Mouse (Mus musculus) cerebellum, postnatal 10 days (tissue): ENCODE results near the gene Eif2d.

ENCODE experiments used
- DNase-seq, 2 experiments: peaks; one replicate each; pipeline ENCODE4 v3.0.0; 2021; ENCODE audit warnings: mixed read lengths in 2 of 2

Eif2d gene

DNA sequence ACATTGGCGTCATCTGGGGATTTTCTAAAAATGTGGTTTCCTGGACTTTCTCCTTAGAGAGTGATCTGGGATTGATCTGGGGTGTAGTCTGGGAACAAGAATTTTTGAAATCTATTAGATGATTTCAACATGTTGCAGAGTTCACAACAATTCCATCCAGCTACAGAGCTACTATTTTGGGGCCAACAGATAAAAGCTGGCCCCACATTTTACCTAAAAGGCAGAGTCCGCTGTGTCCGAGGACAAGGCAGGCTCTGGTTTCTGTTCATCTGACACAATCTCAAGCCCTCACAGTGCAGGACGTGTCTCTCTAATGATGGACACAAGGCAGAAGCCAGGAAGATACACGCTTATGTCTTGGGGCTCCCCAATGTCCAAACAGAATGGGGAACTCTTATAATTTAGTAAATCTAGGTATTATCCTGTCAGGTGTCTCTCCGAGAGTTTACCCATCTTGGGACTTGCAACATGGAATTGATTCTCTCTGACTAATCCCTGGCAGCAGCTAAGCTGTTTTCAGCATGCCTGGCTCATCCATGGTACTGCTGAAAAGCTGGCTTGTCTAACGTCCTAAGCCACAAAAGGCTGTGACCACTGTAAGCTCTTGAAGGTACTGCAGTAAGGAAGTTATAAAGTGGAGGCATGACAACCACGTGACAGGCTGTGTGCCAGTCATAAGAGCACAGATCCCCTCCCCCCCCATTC, 32.1 kb downstream of the Eif2d start:
- no peak for DNase-seq

DNA sequence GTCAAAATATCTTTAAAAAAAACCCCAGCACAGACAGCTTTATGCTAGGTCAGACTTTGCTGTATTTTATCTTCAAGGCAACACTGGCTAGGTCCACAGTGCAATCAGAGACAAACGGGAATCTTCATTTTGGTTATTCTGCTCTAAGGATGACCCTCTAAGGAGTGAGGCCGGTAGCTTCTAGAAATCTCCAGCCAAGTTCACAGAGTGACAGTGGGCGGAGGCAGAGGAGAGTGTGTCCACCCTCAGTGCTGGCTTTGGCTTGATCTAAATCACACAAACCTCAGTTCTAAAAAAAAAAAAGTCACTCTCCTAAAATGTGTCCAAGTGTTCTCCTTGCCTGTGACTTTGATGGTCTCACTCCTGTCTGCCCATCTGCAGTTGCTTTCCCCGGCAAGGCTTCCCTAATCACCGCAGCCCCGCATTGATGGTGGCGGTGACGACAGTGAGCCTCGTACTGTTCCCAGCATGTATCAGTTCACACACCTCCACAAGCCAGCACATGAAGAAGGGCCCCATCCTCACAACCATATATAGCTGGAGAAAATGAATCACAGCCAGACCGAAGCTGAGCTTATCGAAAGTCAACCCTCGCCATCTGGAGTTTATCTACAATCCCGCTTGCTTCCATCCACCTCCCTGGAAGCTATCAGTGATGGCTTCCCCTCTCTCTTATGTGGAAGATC, 33.0 kb downstream of the Eif2d start:
- DNase-seq = no peak

DNA sequence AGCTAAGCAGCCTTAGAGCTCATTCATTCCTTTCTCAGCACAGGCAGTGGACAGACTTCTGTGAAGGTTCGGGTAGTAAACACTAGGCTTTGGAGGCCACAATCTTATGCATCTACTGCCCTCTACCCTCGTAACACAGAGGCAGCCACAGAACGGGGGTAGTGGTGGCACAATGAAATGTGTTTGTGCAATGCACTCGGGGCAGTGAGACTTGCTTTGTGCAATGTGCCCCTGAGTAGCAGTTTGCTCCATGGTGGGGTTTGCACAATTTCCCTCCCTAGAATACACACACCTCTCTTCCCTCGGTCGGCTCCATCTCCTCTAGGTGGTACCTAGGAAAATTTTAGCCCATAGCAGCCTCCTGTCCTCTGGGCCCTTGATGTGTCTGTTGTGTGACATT, 34.0 kb downstream of the Eif2d start:
- DNase-seq = no peak

DNA sequence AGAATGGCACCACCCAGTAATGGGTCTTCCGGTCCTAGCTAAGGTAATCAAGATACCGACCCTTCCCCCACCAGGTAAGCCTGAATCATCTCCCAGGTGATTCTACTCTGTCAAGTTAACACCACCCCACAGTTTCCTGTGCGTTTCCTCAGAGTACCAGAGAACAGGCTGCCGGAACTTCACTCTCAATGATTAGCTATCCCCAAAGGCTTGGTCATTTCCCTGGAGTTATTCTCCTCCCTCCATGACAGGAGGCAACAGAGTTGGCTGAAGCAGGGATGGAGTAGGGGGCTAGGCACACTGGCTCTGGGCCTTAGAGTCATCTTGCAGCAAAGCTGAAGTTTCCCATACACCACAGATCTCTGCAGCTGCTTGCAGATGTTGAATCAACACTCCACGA, 34.9 kb downstream of the Eif2d start:
- no peak for DNase-seq

DNA sequence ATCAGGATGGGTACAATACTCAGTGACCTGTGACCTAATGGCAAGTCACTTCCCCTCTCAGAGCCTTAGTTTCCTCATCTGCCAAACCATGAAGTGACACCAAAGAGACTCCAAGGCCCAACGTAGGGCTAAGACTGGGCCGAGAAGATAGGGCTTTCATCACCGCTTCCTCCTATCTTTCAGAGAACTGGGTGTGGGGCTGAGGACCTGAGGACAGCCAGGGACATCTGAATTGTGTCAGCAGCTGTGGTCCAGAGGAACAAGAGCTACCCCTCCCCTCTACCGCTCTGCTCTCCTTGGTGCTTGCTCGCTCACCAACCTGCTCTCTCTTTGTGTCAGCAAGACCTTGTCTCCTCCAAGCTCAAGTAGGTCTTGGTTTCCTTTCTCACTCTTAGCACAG, 35.7 kb downstream of the Eif2d start:
- no peak for DNase-seq

DNA sequence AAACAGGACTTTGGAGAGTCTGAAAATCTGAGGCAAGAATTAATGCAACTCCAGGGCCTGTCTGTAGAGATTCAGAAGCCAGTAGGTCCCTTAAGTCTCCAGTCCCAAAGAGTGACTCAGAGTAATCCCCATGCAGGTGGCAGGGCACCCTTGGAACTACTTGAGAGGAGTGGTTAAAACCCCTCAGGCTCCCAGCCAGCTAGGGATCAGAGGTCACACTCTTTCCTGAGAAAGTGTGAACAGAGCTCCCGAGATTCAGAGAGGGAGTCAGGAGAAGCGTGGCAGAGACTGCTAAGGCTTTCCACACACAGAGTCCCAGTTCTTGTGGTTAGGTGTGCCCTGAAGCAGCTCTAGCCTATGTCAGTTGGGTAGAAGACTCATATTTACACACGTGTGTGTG, 40.8 kb downstream of the Eif2d start:
- no peak for DNase-seq

DNA sequence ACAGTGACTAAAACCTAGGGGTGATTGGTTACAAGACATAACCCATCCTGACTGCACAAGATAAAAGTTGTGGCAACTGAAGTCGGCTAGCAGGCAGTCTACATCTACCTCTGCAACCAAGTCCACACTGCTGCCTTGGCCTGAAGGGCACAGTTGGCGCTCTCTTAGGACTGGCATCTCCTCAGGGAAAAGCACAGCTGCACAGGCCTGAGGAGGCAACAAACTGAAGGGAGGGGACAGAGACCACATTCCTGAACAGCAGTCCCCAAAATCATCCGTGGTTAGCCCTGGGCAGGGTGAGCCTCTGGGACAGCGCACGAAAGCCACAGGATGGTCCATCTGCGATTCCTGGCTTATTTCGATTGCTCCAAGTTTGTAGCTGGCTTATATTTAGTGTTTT, 42.7 kb downstream of the Eif2d start:
- DNase-seq = no peak

DNA sequence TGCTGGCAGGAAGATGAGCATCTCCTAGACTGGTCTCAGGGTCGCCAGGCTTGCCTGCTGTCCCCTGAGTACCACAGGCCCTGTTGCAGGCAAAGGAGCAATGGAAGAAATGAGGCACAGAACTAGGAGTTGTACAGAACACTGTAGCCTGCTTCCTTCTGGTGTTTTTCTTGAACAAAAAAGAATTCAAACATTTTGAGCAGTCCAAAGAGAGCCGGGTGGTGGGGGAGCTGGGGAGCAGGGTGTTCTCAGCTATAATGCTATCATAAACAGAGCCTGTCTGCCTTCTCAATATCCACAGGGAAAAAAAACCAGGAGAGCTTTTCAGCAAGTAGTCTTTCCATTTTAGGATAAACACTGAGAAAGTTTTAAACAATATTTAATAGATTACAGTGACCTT, 43.1 kb downstream of the Eif2d start:
- DNase-seq = no peak

DNA sequence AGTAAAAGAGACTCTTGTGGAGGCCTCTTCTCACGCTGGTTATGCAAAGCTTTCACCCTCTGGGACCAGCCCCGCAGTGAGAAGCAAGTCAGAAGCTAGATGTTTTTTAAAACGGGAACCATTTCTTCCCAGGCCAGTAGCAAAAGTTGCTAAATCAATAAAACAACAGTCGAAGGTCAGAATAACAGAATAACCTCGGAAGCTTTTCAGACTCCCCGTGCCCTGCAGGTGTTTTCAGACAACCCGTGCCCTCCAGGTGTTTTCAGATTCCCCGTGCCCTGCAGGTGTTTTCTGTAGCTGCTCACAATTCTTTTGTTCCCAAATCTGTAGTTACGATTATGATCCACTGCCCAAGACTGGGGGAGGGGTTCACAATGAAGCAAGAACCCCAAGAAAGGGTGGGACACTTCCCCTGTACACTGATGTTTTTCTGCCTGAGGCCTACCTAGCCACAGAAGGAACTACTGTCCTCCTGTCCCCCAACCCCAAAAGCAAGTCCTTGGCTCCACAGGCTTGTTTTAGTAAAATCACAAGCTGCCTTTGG, 45.5 kb downstream of the Eif2d start:
- no peak for DNase-seq

DNA sequence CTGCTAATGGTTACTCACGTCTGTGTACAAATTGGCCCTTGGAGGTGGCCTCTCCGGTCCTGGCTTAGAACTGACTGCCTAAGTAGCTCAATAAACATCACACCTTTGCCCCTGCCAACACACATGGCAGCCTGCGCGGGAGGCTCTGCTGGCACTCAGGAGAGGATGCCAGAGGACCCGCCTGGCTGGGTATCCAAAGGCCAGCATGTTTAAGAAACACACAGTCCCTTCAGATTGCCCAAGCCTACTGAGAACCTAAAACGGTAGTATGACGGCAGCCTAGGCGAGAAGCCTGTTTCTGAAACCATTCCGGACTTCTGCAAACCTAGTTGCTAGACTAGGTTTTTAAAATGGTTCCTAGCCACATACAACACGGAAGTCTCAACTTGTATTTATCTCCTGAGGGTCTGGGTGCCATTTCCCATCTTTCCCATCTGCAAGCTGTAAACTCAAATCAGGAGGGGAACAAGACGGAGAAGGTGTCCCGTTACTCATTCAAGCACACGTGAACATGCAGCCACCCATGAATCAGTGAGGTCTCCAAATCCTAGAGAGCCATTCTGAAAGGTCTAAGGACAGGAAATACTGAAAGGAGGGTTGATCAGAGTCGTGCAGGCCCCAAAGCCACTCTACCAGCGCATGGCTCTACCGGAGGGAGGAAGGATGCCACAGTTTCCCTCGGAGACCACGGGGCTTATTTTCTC, 46.3 kb downstream of the Eif2d start:
- DNase-seq = peak; percentile 74 to 82

DNA sequence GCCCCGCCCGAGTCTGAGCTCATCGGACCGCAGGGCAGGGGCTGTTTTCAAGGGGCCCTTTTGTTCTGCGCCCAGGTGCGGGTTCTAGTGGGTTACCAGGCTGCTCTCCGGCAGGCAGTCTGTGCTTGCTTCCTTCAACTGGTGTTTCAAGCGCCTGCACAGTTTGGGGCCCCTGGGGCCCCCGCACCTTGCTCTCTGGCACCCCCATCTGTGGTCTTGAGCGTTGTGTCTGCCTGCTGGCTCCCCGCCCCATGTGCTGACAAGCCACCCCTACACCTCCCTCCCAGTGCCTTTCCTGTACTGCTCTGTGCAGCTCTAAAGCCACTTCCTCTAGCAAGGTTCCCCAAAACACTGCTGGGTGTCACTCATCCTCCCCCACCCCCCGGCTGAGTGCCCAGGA, 47.0 kb downstream of the Eif2d start:
- DNase-seq = peak; percentile 47 to 48

DNA sequence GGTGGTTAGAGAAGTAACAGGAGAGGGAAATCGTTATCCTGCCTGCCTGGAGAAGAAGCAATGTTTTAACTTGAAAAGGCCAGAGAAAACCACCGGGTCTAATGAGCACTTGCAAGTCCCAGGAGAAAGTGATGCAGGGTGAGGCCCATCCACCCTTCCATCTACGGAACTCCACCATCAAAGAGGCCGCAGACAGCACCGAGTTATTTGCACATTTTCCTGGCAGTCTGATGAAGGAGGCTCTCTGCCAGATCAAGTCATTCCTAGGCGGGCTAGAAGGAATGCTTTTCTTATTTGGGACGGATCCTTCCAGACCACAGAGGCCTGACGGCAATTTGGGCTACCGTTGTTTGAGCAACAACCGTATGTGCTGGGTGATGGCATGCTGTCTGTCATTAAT, 47.6 kb downstream of the Eif2d start:
- DNase-seq = peak; percentile 48 to 58

DNA sequence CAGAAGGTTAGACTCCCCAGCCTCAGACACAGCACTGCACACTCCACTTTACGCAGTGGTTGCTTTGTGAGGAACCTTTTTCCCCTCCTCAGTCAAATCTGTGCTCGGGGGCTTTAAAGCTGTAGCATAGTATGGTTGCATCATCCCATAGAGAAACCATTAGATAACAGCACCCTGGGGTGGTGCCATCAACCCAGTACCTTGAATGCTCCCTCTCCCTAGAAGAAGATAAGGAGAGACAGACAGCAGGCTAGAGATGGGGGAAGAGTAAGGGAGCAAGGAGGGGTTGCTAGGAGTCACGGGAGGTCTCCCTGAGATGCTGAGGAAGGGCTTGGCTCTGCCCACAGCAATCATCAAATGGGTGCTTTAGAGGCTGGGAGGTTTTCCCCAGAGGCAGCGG, 48.4 kb downstream of the Eif2d start:
- DNase-seq = no peak

DNA sequence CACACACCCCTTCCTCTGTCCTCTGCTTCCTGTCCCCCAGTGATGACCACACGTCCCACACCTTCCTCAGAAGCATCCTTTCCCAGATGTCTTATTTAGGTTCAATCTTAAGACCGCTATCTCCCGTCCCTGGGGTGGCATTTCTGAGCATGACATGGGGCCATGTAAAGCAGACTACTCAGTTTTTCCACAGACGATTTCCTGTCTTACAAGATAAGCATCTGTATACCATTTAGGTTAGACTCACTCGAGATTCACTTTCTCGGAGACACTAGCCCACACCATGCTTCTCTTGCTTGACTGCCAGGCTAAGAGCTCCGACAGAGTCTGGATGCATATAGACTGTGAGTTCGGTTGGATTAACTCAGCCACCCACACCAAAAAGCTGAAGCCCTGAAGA, 51.5 kb downstream of the Eif2d start:
- no peak for DNase-seq

DNA sequence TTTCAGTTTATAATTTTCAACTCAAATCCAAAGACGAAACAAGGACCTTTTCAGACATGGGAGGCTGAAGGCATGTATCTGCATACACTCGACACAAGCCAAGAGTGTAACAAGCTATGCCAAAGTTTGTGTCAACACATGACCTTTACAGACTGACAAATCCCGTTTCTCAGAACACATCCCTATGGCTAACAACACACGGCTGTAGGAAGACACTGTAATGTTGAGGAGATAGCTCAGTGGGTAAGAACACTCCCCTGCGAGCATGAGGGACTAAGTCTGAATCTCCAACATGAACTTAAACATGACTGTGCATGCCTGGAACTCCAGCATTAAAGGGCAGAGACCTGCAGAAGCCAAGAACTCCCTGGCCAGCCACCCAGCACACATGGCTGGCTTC, 53.4 kb downstream of the Eif2d start:
- no peak for DNase-seq

DNA sequence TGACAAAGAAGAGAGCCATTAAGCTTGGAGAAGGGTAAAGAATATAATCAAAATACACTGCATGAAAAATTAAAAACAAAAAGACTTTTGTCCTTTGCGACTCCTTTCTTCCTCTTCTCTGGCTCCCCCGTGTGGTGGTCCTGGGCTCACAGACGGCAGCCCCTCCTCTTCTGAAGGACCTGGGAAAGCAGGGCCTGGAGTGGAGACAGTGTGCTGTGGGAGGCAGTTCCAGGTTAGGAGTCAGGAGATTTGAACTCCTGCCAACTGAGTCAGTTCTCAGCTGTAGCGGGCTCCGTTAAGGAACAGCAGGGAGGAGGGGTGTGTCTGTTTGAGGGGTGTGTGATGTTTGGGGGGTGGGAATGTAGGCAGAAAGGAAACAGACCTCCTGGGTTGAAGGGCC, 54.5 kb downstream of the Eif2d start:
- DNase-seq = peak; percentile 93

DNA sequence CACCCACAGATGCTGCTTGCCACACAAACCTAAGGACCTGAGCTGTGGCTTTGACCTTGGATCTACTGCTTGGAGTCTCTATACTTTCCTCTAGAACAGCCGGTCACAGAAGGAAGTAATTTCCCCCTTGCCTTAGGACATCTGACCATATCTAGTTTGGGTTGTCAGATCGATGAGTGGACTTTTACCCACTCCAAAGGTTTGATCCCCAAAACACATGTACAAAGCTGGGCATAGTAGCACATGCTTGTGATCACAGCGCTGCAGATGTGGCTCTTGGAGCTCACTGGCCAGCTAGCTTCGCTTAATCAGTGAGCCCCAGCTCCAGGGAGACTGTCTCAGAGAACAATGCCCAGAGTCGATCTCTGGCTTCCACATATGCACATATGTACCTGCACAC, 55.1 kb downstream of the Eif2d start:
- no peak for DNase-seq

DNA sequence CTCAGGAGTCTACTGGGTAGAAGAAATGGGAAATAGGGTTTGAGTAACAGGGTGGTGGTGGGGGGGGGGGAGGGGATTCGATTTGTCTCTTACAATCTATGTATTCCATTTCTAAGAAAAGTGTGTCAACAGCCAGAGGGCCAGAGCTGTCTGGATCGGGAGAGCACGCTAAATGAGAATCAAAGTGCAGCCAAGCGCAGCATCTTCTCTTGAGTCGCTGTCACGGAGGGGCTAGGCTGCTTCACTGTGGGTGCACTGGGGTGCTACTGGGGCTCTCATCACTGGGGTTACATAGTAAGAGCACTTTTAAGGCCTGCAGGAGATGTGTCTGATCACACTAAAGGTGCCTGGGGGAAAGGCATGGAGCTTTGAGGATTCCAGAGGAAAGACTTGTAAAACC, 55.8 kb downstream of the Eif2d start:
- no peak for DNase-seq

DNA sequence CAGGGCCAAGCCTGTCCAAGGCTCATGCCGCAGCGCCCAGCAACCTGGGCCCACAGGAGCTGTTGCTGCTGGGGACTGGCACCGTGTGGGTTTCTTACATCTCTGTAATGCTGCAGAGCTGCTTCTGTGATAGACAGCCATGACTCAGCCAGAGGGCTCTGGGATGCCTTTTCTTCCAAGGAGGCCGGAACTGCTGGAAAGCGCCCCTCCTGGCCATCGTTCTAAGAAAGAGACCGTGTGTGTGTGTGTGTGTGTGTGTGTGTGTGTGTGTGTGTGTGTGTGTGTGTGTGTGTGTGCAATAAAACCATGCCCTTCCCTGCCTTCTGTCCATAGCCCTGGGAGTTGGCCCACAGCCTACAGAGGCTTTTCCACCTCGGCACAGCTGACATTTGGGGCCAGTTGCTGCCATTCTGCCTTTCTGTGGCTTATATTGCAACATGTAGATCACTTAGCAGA, 57.0 kb downstream of the Eif2d start:
- peak; percentile 93 to 94 for DNase-seq

DNA sequence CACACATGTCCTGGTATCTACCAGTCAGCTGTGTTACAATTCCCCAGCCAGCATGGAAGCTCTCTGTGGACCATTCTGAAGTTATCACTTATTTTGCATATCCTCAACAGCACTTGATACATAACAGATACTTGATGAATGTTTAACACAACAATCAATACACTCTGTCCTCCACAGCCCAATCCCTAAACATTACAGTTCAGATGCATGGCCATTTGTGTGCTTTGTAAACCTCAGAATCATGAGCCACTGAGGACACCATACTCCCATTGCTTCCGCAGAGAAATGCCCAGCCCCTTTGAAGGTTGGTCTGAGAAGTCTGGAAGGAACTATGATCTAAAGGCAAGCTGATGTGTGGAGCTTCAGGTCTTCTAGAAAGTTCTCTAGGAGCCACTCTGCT, 58.7 kb downstream of the Eif2d start:
- DNase-seq = no peak

DNA sequence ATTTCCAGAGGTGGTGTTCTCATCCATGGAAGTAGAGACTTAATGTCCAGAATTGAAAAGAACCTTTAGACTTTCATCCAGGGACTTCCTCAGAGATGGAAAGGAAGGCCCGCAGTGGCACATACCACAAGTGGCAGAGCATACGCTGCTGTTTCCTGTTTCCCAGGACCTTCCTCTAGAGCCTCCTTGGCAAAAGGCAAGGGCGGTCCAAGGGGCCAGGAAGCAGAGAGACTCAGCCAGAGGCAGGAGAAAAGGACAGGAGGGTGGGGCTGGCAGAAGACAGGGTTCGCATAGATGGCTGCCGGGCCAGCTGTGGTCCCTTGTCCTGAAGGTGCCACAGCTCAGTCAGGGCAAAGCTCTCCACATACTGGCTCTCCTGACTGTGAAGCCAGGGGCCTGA, 60.0 kb downstream of the Eif2d start:
- no peak for DNase-seq

DNA sequence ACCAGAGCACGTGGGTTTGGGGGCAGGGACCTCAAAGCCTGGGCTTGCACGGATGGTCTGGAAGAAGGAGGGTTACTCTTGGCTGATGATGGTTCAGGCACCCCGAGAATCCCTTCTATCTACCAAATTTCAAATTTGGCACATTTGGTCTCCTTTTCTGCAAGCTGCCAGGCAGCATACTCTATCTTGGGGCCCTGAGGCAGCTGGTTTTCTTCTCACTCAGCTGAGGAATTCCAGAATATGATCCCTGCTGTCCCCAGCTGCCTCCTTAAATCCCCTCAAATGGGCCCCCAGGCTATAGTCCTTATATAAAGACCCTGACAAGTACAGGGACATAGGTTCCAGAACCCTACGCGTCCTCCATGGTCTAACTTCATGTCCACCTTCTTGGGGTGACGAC, 60.4 kb downstream of the Eif2d start:
- no peak for DNase-seq

DNA sequence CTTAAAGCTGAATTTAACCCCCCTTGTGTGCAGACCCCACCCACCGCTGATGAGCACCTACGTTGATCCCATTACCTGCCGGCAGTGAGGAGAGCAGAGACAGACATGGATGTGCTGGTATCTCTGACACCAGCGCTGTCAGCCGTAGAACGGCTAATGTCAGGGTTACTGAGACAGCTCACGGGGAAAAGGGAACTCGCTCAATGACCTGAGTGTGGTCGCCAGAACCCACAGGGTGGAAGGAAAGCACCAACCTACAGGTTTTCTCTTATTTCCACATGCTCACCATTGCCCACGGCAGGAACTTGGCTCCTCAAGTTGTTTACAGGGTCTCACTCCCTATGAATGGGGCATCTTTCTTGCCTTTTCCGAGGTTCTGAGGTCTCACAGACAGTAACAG, 66.0 kb downstream of the Eif2d start:
- no peak for DNase-seq
